Mouse (Mus musculus) neural tube, embryonic 13.5 days (tissue): ENCODE measurements around the gene Milr1. TPM values are rescaled to one million over a fixed set of nuclear protein-coding genes. Genes with fewer than 3 reads are reported as not detected.
"Not testable (repeated sequence)": the region's sequence is repeated elsewhere in the genome, so short reads cannot be mapped to it uniquely, and the experiment has no call there.

Experiments used
- ATAC-seq: fragments of 200-750 bp; cut with Nextera tagmentation; 2 replicates; pipeline ENCODE4 v1.8.0; 2017; ENCODE audit warnings: low read depth, mild to moderate bottlenecking, moderate TSS enrichment, moderate library complexity
- H3K27ac ChIP-seq: fragments of 300-500 bp; sonication (generic); replicated peaks from 2 replicates; pipeline ENCODE4 v1.5.1; 2015; ENCODE audit warnings: moderate library complexity, mild to moderate bottlenecking, inconsistent platforms
- H3K27me3 ChIP-seq: fragments of 300-500 bp; sonication (generic); 2 replicates; pipeline ENCODE4 v1.6.1; 2015; ENCODE audit warnings: mild to moderate bottlenecking, inconsistent platforms
- H3K36me3 ChIP-seq: fragments of 300-500 bp; sonication (generic); 2 replicates; pipeline ENCODE4 v1.6.1; 2015; ENCODE audit warnings: mild to moderate bottlenecking, inconsistent platforms
- H3K4me1 ChIP-seq: fragments of 300-500 bp; sonication (generic); replicated peaks from 2 replicates; pipeline ENCODE4 v1.6.1; 2015; ENCODE audit warnings: inconsistent platforms
- H3K4me2 ChIP-seq: fragments of 300-500 bp; sonication (generic); 2 replicates; pipeline ENCODE4 v1.6.1; 2015; ENCODE audit warnings: inconsistent platforms, mild to moderate bottlenecking, moderate library complexity
- H3K4me3 ChIP-seq: fragments of 300-500 bp; sonication (generic); 2 replicates; pipeline ENCODE4 v1.5.1; 2015; ENCODE audit warnings: mild to moderate bottlenecking, inconsistent platforms
- H3K9ac ChIP-seq: fragments of 300-500 bp; sonication (generic); 2 replicates; pipeline ENCODE4 v1.6.1; 2015; ENCODE audit warnings: moderate library complexity, mild to moderate bottlenecking, inconsistent platforms
- H3K9me3 ChIP-seq: fragments of 300-500 bp; sonication (generic); 2 replicates; pipeline ENCODE4 v1.6.1; 2016; ENCODE audit warnings: inconsistent platforms
- WGBS: fragments of 180-500 bp; shearing (Covaris S2); methylation state at CpG from one replicate; pipeline ENCODE4 v1.1.7; 2015; 5-methylcytosine and 5-hydroxymethylcytosine counted together
- polyA plus RNA-seq: library from polyadenylated mRNA; unstranded; fragments of >200 nt; fragmentation: Nextera tagmentation; extraction: Ambion mirVana; gene quantifications from 2 replicates; pipeline ENCODE4 v1.2.1, GENCODE M21; 2015

Milr1 gene
- polyA plus RNA-seq, 1 experiment from 2014 or later, result 1.3 TPM

- H3K9ac ChIP-seq, result no peak overlapping the region
- peak overlapping the region; percentile 91 for H3K4me2 ChIP-seq
- WGBS, result 71% methylated on average over 4 of the region's 4 CpGs
- H3K4me1 ChIP-seq, result peaks cover 49% of the 10 kb centered on the region
- no peaks in the 10 kb centered on the region for H3K9me3 ChIP-seq
- no peaks in the 10 kb centered on the region for H3K27me3 ChIP-seq
- H3K27ac ChIP-seq, result peak overlapping the region; percentile 94; the same call in 1 of the 2 replicates
- H3K4me3 ChIP-seq, result no peak overlapping the region
- ATAC-seq, result peak; percentile 12
- peaks cover 65% of the 10 kb centered on the region for H3K36me3 ChIP-seq
Measured at GRCm38 (mm10) chr11:106780089-106780425, 29.0 kb downstream of the Milr1 start.

GRCm38 (mm10) chr11:106780590-106781220 is 29.7 kb downstream of the Milr1 start:
- Histone ChIP-seq H3K9me3 (no peaks in the 10 kb centered on the region), H3K27ac (no peak overlapping the region), H3K9ac (no peak overlapping the region), H3K27me3 (no peaks in the 10 kb centered on the region), H3K4me1 (peaks cover 55% of the 10 kb centered on the region), H3K4me2 (no peak overlapping the region), H3K36me3 (peaks cover 67% of the 10 kb centered on the region), H3K4me3 (no peak overlapping the region)
- 81% methylated on average over 6 of the region's 6 CpGs for WGBS
- ATAC-seq, result no peak

- H3K4me3 ChIP-seq, H3K9me3 ChIP-seq, H3K27me3 ChIP-seq, H3K4me2 ChIP-seq, H3K9ac ChIP-seq, ATAC-seq, H3K27ac ChIP-seq: not testable (repeated sequence)
- 91% methylated on average over 7 of the region's 7 CpGs for WGBS
- Histone ChIP-seq H3K4me1 (peaks cover 68% of the 10 kb centered on the region), H3K36me3 (peaks cover 66% of the 10 kb centered on the region)
Measured at GRCm38 (mm10) chr11:106782271-106782670, 31.2 kb downstream of the Milr1 start.

- Histone ChIP-seq H3K27ac (no peak overlapping the region), H3K9ac (no peak overlapping the region), H3K4me2 (no peak overlapping the region), H3K9me3 (no peaks in the 10 kb centered on the region), H3K36me3 (peaks cover 66% of the 10 kb centered on the region), H3K4me1 (peaks cover 60% of the 10 kb centered on the region), H3K4me3 (no peak overlapping the region), H3K27me3 (no peaks in the 10 kb centered on the region)
- 84% methylated on average over 9 of the region's 9 CpGs for WGBS
- ATAC-seq, result no peak
Measured at GRCm38 (mm10) chr11:106782841-106783764, 32.1 kb downstream of the Milr1 start.

- Histone ChIP-seq H3K36me3 (peaks cover 66% of the 10 kb centered on the region), H3K27me3 (no peaks in the 10 kb centered on the region), H3K4me1 (peaks cover 57% of the 10 kb centered on the region), H3K9me3 (no peaks in the 10 kb centered on the region), H3K27ac (no peak overlapping the region), H3K9ac (no peak overlapping the region), H3K4me2 (no peak overlapping the region), H3K4me3 (no peak overlapping the region)
- 88% methylated on average over 2 of the region's 2 CpGs for WGBS
- no peak for ATAC-seq
Measured at GRCm38 (mm10) chr11:106784476-106784875, 33.5 kb downstream of the Milr1 start.

- peaks cover 59% of the 10 kb centered on the region for H3K4me1 ChIP-seq
- H3K27me3 ChIP-seq, result no peaks in the 10 kb centered on the region
- peak overlapping the region; percentile 87 for H3K4me2 ChIP-seq
- peak overlapping the region; percentile 80; the same call in 1 of the 2 replicates for H3K4me3 ChIP-seq
- no peak overlapping the region for H3K9ac ChIP-seq
- ATAC-seq, result no peak
- H3K27ac ChIP-seq, result no peak overlapping the region
- WGBS, result 80% methylated on average over 1 of the region's 1 CpGs
- H3K36me3 ChIP-seq, result peaks cover 62% of the 10 kb centered on the region
- H3K9me3 ChIP-seq, result no peaks in the 10 kb centered on the region
Measured at GRCm38 (mm10) chr11:106785043-106785442, 34.0 kb downstream of the Milr1 start.

GRCm38 (mm10) chr11:106787131-106788025 is 36.4 kb downstream of the Milr1 start:
- ATAC-seq, result no peak; the same call in 1 of the 2 replicates
- H3K9ac ChIP-seq, result peak overlapping the region; percentile 99
- 0% methylated on average over 64 of the region's 65 CpGs for WGBS
- peak overlapping the region; percentile 87 for H3K4me2 ChIP-seq
- H3K27me3 ChIP-seq, result no peaks in the 10 kb centered on the region
- peaks cover 60% of the 10 kb centered on the region for H3K4me1 ChIP-seq
- peaks cover 44% of the 10 kb centered on the region for H3K36me3 ChIP-seq
- H3K27ac ChIP-seq, result peak overlapping the region; percentile 97
- H3K4me3 ChIP-seq, result peak overlapping the region; percentile 80
- H3K9me3 ChIP-seq, result no peaks in the 10 kb centered on the region

- Histone ChIP-seq H3K9ac (peak overlapping the region; percentile 99), H3K36me3 (peaks cover 44% of the 10 kb centered on the region), H3K9me3 (no peaks in the 10 kb centered on the region), H3K4me3 (peak overlapping the region; percentile 80), H3K27me3 (no peaks in the 10 kb centered on the region), H3K27ac (peak overlapping the region; percentile 97), H3K4me2 (peak overlapping the region; percentile 38), H3K4me1 (peaks cover 52% of the 10 kb centered on the region)
- under 1% methylated on average over 75 of the region's 79 CpGs for WGBS
- ATAC-seq, result peak; percentile 84
Measured at GRCm38 (mm10) chr11:106788026-106788774, 37.2 kb downstream of the Milr1 start.

- H3K4me3 ChIP-seq, result peak within 1 kb of the TSS; percentile 80
- H3K4me2 ChIP-seq, result peak within 1 kb of the TSS; percentile 69
- peak within 1 kb of the TSS; percentile 97 for H3K27ac ChIP-seq
- peaks cover 44% of the 10 kb centered on the region for H3K36me3 ChIP-seq
- peak; percentile 95 for ATAC-seq
- H3K9me3 ChIP-seq, result no peaks in the 10 kb centered on the region
- no peaks in the 10 kb centered on the region for H3K27me3 ChIP-seq
- WGBS, result under 1% methylated on average over 58 of the region's 58 CpGs
- H3K4me1 ChIP-seq, result peaks cover 45% of the 10 kb centered on the region
- peak within 1 kb of the TSS; percentile 99 for H3K9ac ChIP-seq
Measured at GRCm38 (mm10) chr11:106788775-106789459, 37.9 kb downstream of the Milr1 start, which contains the start of the genes Ddx5 and Cep95. Ddx5 (minus strand) TSS chr11:106789185. Cep95 (plus strand) TSS chr11:106789252.

GRCm38 (mm10) chr11:106789649-106790048 is 38.6 kb downstream of the Milr1 start:
- Histone ChIP-seq H3K36me3 (peaks cover 44% of the 10 kb centered on the region), H3K9ac (peak overlapping the region; percentile 99), H3K27ac (peak overlapping the region; percentile 97), H3K27me3 (no peaks in the 10 kb centered on the region), H3K9me3 (no peaks in the 10 kb centered on the region), H3K4me1 (peaks cover 42% of the 10 kb centered on the region), H3K4me2 (peak overlapping the region; percentile 69), H3K4me3 (peak overlapping the region; percentile 80)
- under 1% methylated on average over 6 of the region's 6 CpGs for WGBS
- no peak for ATAC-seq
